Mouse (Mus musculus) left cerebral cortex, adult 18-20 months (tissue): ENCODE data around the gene Rbm8a. TPM values are rescaled to one million over a fixed set of nuclear protein-coding genes. Genes with fewer than 3 reads are reported as not detected.

Source experiments
- DNase-seq, 2 experiments: peaks; one replicate each; pipeline ENCODE4 v3.0.0; 2021 to 2022; ENCODE audit warnings: low spot score in 2 of 2, mixed read lengths in 1 of 2
- long read RNA-seq, 2 experiments: library from polyadenylated mRNA; stranded (forward); transcript quantifications; one replicate each; pipeline ENCODE4 v2.0.0; 2021
- total RNA-seq, 2 experiments: library from RNA; stranded (reverse); gene quantifications; 2 replicates each; pipeline ENCODE4 v1.2.3; 2021

The Rbm8a gene
- 10 to 100 TPM; 41.5 to 49.6 TPM for total RNA-seq
- long read RNA-seq, experiment 1, transcript Rbm8a-201 (6 exons, 2,608 nt), result minor isoform, 17 of 60 reads
- long read RNA-seq, experiment 1, transcript Rbm8a-202 (6 exons, 2,604 nt), result major isoform, 18 of 60 reads
- long read RNA-seq, experiment 1, partial matches to known transcripts, result 4 of 60 reads
- long read RNA-seq, experiment 1, other reads (novel, unspliced or antisense), result 19 of 60 reads
- long read RNA-seq, experiment 2, transcript Rbm8a-201 (6 exons, 2,608 nt), result major isoform, 13 of 41 reads
- long read RNA-seq, experiment 2, transcript Rbm8a-202 (6 exons, 2,604 nt), result minor isoform, 11 of 41 reads
- long read RNA-seq, experiment 2, partial matches to known transcripts, result 3 of 41 reads
- long read RNA-seq, experiment 2, other reads (novel, unspliced or antisense), result 12 of 41 reads

DNA sequence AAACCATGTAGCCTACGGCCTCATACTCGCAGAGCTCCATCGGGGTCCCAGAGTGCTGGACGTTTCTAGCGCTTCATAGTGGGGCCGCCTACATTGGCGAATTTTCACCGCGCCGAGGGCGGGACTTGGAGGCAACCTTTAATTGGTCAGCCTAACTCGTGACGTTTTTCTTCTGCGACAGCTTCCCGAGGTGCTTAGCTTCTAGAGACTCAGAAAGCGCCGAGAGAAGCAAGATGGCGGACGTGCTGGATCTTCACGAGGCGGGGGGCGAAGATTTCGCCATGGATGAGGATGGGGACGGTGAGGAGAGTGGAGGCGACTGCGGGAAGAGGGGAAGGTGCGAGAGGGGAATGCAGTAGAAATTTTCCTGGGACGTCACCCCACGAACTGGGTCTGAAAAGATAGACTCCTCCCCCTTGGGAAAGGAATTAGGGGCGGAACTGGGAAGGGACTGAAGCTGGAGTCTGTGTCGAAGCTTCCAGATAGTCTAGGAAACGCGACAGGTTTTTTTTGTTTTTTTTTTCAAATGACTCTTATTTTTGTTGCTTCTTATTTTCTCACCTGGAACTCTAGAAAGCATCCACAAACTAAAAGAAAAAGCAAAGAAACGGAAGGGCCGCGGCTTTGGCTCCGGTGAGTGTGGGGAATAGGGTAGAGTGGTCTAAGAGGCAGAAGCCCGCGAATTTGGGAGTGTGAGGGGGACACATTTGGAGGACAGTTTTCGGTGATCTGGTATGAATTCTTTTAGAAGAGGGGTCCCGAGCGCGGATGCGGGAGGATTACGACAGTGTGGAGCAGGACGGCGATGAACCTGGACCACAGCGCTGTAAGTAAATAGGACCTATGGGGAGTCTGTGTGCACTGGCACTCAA, at the start of gene Rbm8a:
Gene Rbm8a (plus strand): TSS at position 205 of the 872 bp plus-strand sequence.
- DNase-seq, result peak; percentile 96 to 98

DNA sequence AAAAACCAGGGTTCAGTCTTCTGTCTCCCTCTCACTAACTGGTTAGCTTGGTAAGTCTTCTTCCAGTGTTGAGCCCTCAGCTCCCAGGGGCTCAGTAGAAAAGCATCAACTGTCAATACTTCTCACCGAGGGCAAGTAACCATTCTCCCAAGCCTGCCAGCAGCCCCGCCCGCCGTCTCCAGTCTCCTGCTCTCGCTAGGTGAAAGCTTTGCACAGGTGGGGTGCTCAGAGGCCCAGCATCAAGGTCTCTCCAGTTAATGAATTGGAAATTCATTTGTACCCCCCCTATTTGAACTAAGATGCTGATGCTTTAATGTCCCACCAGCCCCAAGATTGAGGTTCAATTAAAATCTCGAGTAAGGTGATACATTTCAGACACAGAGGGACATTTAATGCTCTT, 48.6 kb upstream of the Rbm8a start:
- DNase-seq, result no peak

DNA sequence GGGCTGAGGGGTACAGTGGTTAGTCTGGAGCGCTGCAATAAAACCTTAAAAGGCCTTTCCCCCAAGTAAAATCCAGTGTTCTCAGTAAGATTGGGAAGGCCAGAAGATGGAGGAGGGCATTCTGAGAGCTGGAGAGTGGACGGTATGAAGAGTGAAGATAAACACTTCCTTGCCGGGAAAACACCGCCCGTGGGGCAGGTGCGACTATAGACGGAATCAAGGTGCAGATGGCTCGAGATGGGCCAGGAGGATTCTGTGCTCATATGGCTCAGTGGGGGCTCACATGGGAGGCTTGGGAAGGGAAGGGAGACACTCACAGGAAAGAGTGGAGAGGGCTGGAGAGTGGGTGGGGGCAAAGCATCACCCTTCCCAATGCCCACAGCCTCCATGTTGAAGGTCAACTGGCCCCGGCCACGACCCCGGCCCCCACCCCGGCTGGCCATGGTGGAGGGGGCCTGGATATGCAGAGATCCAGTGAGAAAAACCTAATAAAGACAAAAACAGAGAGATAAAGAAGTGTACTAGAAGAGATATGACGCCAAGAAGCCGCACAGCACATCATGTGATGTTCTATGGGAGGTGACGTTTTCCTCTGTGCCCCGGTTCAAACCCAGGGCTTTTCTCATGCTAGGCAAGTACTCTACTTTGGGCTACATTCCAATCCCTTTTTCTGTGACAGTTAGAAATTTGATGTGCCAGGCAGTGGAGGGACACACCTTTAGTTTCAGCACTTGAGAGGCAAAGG, 47.8 kb upstream of the Rbm8a start:
- no peak for DNase-seq

DNA sequence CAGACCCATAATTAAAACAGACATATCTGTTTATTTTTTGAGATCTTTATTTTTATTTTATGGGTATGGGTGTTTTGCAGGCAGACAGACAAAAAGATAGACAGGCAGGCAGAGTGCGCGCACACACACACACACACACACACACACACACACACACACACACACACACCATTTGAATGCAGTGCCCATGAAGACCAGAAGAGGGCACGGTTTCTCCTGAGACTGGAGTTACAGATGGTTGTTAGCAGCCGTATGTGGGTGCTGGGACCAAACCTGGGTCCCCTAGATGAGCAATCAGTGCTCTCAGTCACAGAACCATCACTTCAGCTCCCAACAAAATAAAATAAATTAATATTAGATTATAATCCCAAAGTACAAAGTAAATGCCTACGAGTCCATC, 46.3 kb upstream of the Rbm8a start:
- DNase-seq, result no peak

DNA sequence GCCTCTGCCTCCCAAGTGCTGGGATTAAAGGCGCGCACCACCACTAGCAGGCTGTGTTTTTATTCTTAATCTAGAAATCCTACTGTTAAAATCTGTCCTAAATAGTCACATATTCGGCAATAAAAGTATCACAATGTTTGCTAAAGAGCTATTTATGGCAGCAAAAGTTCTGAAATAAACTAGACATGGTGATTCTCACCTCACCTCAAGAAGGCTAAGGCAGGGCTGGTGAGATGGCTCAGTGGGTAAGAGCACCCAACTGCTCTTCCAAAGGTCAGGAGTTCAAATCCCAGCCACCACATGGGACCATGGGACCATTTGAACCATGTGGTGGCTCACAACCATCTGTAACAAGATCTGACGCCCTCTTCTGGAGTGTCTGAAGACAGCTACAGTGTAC, 39.1 kb upstream of the Rbm8a start:
- DNase-seq, result no peak

DNA sequence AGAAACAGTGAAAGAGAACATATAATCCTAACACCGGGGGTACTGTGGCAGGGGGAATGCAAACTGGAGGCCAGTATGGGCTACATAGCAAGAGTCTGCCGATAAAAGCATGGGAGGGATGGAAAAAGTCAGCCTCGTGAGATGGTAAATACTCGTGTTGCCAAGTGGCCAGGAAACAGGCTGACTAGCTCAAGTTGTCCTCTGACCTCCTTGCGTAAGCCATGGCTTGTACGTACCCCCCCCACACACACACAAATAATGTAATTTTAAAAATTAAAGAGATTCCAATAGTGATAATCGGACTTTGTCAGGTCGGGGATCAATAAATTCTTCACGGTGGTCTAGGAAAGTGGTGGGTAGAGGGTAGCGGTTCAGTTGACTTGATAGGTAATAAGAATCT, 36.4 kb upstream of the Rbm8a start:
- no peak for DNase-seq

DNA sequence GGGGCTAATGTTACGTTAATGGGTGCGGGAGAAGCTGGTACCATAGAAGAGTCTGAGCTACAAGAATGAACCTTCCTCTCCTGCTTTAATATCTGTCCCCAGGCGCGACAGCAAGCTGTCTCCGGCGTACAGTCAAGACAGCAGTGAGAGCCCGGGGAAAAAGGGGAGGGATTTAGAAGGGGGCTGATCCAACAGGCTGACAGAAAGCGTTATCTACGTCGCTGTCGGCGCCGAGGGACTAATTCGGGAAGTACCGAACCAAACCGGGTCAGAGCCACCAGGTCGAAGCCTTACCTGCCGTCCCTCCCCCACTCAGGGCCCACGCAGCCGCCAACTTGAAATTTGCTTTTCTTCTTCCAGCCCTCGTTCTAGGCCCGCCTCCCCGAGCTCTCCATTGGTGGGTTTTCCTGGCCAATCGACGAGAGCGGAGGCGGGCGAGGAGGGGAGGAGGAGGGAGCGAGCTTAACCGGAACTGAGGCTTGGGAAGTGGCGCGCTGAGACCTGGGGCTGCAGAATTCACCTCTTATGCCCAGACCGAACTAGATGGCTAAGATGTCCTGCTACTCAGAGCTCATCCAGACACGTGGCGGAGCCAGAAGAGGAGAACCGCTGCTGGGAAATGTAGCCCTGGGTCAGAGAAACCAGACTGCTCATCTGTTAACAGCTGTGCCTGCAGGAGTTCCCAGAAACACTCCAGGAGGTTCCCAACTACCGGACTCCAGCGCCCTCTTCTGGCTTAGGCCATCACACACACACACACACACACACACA, 35.8 kb upstream of the Rbm8a start, which contains the start of gene Polr3gl:
Gene Polr3gl (minus strand): TSS at position 392 of the 771 bp plus-strand sequence.
- peak; percentile 94 to 95 for DNase-seq

DNA sequence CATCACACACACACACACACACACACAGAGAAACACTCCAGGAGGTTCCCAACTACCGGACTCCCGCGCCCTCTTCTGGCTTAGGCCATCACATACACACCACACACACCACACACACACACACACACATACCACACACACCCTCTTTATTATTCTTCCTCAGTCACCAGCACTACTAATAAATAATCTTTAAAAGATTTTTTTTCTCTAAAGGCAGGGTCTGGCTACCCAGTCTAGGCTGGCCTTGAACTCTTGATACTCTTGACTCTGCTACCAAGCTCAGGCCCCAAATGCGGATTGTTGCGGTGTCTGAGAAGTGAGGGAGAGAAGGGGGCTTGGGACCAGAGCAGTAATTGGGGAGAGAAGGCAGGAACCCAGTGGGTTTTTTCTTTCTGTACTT, 34.9 kb upstream of the Rbm8a start:
- no peak for DNase-seq

DNA sequence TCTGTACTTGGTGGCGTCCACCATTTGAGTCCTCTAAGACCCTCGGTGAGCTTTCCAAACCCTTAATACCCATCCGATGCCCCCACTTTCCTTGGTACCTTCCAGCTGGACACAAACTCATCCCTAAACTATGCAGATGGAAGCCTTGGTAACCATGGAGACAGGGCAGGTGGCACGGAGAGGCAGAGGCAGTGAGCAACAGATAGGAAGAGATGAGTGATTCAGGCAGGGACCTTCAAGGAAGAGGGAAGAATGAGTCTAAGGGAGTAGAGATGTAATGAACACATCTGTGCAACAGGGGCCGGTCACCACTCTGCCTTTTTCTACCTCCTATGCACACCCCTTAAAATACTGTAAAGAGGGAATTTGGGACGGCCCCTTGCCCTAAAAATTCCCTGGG, 34.1 kb upstream of the Rbm8a start:
- DNase-seq, result peak in 1 of 2 experiments; percentile 58

DNA sequence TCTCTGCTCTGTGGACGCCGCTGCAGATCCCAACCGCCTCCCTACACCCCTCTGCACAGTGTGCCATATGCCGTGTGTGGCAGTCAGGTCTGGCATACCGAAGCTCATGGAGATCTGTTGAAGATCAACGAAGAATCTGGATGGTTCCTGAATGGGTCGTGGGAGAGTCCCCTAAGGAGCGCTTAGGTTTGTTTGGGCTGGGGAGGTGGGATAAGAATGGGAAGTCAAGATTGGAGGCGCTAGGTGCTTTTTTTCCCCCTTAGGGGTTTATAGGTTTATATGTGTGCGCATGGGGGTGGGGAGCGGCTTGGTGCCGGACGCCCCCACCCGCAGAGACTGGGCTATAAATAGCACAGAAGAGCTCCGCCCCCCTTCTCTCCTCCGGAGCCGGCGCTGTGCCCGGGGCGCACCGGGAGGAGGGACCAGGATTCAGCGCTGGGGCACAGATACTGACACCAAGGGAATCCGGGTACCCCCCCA, 33.5 kb upstream of the Rbm8a start, which contains the start of gene Ankrd34a:
Gene Ankrd34a (plus strand): TSS at position 409 of the 480 bp plus-strand sequence.
- DNase-seq, result peak; percentile 73 to 87

DNA sequence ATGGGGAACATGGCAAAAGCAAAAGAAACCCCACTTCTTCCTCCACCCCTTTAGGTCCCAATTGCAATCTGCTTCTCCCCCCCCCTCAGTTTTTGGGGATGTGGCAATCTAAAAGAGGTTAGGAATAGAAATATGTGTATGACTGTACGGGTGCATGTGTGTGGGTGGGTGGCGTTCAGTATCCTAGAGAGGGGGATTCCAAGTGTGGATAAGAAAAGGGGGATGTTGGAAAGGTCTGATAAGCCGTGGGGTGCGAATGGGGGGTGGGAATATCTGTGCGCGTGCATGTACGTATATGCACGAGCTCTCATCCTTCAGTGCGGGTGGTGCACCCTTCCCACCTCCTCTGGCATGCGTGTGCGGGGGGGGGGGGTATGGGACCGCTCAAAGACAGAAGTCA, 32.9 kb upstream of the Rbm8a start:
- peak in 1 of 2 experiments; percentile 47 for DNase-seq

DNA sequence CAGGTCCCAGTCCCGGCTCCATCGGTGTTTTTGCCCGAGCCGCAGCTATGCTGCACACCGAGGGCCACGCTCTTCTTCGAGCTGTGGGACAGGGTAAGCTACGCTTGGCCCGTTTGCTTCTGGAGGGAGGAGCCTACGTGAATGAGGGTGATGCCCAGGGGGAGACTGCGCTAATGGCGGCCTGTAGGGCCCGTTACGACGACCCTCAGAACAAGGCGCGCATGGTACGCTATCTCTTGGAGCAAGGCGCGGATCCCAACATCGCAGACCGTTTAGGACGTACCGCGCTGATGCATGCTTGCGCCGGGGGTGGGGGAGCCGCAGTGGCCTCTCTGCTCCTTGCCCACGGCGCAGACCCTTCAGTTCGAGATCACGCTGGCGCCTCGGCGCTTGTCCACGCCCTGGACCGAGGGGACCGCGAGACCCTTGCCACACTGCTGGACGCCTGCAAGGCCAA, 32.3 kb upstream of the Rbm8a start:
- no peak for DNase-seq

DNA sequence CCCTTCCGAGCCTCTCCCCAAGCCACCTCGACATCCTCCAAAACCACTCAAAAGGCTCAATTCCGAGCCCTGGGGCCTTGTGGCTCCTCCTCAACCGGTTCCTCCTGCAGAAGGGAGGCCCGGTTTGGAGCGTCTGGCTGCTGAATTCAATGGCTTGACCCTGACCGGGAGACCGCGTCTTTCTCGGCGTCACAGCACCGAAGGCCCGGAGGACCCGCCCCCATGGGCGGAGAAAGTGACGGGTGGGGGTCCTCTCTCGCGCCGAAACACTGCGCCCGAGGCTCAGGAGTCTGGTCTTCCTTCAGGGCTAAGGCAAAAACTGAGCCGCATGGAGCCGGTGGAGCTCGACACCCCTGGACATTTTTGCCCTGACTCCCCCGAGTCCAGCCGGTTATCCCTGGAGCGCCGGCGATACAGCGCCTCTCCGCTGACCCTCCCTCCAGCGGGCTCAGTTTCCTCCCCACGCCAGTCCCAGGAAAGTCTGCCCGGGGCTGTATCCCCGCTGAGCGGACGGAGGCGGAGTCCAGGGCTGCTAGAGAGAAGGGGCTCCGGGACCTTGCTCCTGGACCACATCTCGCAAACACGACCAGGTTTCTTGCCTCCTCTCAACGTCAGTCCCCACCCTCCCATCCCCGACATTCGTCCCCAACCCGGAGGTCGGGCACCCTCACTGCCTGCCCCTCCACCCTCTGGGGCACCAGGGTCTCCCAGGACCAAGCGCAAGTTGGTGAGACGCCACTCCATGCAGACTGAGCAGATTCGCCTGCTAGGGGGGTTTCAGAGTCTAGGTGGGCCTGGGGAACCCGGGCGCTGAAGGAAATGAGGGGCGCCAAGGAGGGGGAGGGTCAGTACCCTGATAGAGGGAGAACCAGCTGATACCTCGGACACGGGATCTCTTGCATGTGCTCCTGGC, 31.3 kb upstream of the Rbm8a start:
- DNase-seq, result peak in 1 of 2 experiments; percentile 48

DNA sequence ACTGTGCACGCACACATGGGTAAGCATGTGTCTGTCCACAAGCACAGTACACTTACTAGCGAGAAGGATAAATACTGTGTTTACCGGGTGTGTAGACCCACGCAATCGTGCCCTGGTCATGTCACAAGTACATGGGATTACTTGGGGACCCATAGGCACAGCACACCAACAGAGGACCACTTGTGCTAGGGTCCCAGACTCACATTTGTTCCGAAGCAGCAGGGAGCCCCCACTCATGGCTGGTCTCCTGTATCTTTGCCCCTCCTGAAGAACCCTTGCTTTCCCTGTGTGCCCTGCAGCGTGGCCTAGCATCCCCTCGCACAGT, 30.7 kb upstream of the Rbm8a start:
- no peak for DNase-seq

DNA sequence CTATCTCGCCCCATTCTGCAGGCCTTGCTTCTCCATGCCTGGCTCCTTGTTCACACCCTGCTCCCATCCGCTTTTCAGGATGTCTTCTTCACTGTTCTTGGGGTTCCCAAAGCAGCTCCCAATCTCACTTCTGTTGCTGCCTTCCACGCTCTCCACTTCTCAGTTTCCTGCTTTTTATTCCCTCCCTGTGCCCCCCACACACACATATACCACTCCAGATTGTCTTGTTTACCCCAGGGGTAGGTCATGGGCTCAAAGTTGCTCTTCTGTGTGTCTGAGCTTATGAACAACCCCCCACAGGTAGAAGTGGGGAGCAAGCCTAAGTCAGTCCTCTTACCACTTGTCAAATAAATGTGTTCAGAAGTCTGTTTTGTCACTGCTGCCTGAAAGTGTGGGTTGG, 30.3 kb upstream of the Rbm8a start:
- no peak for DNase-seq

DNA sequence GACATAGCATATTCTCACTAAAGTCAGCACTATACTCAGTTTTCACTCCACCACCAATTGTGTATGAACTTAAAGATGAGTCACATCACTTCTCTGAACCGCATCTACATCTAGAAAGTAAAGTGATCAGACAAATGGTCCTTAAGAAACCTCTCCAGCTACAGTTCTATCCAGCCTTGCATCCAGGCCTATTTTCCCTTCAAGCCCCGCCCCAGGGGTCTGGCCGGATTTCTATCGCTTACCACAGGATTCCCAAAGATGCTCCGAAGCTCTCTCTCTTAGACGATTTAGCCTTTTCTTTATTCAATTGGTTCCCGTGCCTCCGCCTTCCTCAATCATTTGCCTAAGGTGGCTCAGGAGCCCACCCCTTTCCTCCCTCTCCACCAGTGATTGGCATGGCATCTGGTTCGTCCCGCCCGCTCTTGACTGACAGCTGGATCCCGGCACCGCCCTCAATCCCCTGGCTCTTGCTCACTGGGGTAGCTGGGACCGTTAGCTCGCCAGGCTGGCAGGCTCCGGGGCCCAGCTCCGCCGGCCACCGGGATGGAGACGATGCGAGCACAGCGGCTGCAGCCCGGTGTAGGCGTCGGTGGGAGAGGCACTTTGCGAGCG, 29.0 kb upstream of the Rbm8a start, which contains the start of gene Lix1l:
Gene Lix1l (plus strand): TSS at position 511 of the 612 bp plus-strand sequence.
- peak; percentile 89 to 94 for DNase-seq

DNA sequence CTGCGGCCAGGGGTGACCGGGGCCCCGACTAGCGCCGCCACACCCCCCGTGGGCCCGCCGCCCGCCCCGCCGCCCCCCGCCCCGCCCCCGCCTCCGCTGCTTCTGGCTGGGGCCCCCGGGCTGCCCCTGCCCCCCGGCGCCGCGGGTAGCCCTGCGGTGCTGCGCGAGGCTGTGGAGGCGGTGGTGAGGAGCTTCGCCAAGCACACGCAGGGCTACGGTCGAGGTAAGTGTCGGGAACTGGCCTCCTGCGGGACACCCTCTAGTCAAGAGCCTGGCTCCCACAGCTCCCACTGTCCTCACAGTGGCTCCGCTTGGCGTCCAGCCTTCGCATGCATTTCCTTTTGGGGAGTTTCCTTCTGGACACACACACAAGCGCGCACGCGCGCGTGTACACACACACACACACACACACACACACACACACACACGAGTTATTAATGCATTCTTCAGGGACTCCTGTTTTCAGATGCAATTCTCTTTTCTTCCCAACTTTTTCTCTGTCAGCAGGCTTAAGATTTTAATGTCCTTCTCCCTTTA, 28.4 kb upstream of the Rbm8a start:
- peak in 1 of 2 experiments; percentile 62 for DNase-seq

DNA sequence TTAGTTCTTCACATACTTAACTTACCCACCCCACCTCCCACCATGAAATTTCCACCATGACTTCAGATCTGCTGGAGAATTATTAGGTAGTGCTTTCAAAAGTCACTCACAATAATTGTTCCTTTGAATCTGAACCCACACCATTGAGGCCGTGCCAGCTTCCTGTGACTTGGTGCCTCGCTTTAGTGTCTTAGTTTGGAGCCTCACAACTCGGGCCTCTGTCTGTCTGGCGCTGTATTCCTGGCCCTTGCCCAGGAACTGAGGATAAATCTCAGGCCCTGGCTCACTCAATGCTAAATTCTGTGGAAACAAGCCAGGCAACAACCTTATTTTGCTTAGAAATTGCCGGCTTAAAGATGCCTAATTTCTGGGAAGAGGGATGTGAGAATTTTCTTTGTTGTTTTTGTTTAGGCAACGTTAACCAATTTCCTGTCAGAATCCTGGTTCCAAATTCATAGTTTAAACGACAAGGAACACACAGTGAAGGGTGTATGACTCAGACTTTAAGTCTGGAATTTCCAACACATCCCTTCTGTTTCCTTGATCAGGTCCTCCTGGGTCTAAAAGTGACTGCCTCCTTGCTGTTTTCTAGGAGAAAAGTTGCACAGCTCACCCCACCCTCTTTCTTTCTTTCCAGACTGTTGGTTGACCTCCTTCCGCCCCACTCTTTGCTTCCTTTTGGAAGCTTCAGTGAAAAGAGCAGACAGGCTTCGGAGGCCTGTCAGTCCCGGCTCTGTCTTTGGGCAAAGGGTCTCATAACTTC, 27.6 kb upstream of the Rbm8a start:
- DNase-seq, result peak in 1 of 2 experiments; percentile 38
